In the genomic region with DNA sequence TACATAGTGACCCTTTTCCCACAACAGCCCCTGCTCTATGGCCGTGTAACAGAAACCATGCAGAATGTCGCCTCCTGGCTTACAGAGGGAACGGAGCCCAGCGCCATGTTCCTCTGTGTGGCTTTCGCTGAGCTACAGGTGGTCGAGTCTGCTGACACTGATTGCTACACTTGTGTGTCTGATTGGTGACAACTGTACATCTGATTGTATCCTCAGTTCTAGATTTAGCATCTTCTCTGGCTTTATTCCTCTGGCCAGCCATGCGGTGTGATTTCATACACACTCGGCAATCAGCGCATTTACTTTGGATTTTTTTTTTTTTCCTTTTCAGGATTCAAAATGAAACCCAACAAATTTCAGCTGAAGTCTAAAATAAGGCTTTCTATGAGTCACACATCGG, we compare ENCODE assay signal across 13 mouse cellular contexts.
A peak's percentile ranks its signal among the peaks of the same experiment; 100 is the strongest.
DNase-seq lines count a peak whose midpoint lies in the region.
"Had no signal": no experiment of that assay in that cellular context is flagged by ENCODE, and none has a peak within 500 bp of the region (broad histone marks: within the 10 kb centered on the region; RNA-seq: fewer than 3 reads in every experiment).

No protein-coding gene starts in this region.

- DNase-seq in layer of hippocampus, adult 11-12 months (ENCODE audit: low spot score), result peak; percentile 25
- no peak for DNase-seq in layer of hippocampus, postnatal 10 days (ENCODE audit: low spot score in 2 of 2)
- DNase-seq in brain, adult 2 months (ENCODE audit: low read depth, low spot score), result peak; percentile 58
- DNase-seq in right cerebral cortex, adult 18-20 months, result peak; percentile 42
- DNase-seq in right cerebral cortex, postnatal 4 days, result peak; percentile 18
- DNase-seq in lung, postnatal 10 days, result no peak
- no peak for DNase-seq in ovary, adult 18-20 months (ENCODE audit: low spot score)
- DNase-seq: cerebellum, adult 18-20 months; cerebellum, postnatal 14 days; gastrocnemius, postnatal 14 days; heart, adult 18-20 months; heart, postnatal 14 days; kidney, adult 18-20 months had no signal

Comparison
In these comparisons a context has a peak if more than half of its experiments do, and no peak if none do; other contexts are left out.
1. DNase-seq: peak in layer of hippocampus, adult 11-12 months (single experiment), brain, adult 2 months (single experiment), right cerebral cortex, adult 18-20 months (single experiment) and right cerebral cortex, postnatal 4 days (single experiment); none in layer of hippocampus, postnatal 10 days (0 of 2), lung, postnatal 10 days (single experiment) and ovary, adult 18-20 months (single experiment).